In the genomic region with DNA sequence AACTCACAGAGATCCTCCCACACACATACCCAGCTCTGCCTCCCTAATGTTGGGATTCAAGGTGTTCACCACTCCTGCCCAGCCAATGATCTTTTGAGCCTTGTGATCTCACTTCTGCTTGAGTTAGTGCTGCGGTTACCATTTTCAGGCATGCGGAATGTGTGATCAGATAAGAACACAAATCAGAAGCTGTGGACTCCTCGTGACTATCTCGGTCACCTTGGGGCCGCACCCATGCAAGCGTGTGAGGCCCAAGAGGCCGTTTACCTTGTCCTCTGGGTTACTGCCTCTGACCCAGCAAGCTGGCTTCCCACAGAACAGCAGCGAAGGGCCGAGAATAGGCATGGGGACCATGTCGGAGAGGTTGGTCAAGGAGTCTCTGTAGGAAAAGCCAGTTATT, we compare ENCODE assay signal across 28 mouse cellular contexts. TPM values are rescaled to one million over a fixed set of nuclear protein-coding genes. Genes with fewer than 3 reads are reported as not detected.
A peak's percentile ranks its signal among the peaks of the same experiment; 100 is the strongest.
DNase-seq lines count a peak whose midpoint lies in the region; ATAC-seq and TF ChIP-seq lines count a peak whose summit lies in the region.
"Had no signal": no experiment of that assay in that cellular context is flagged by ENCODE, and none has a peak within 500 bp of the region (broad histone marks: within the 10 kb centered on the region; RNA-seq: fewer than 3 reads in every experiment).

No protein-coding gene starts in this region.

- no peak for TF ChIP-seq CTCF in testis, adult 2 months (IDR thresholded peaks at IDR 0.05; ENCODE audit: control insufficient read depth, insufficient read depth, insufficient replicate concordance, low read depth, low read length)
- no peak for TF ChIP-seq CTCF in intestine, postnatal 0 days (IDR thresholded peaks at IDR 0.05; ENCODE audit: low read depth)
- TF ChIP-seq CTCF in stomach, postnatal 0 days (IDR thresholded peaks at IDR 0.05; ENCODE audit: low read depth) = no peak
- TF ChIP-seq CTCF in gastrocnemius, adult 2 months (IDR thresholded peaks at IDR 0.05) = no peak

- WGBS in intestine, postnatal 0 days = 39% methylated on average over 10 of the region's 10 CpGs
- 72% methylated on average over 10 of the region's 10 CpGs for WGBS in kidney, embryonic 16.5 days
- 60% methylated on average over 10 of the region's 10 CpGs for WGBS in stomach, postnatal 0 days
- 91% methylated on average over 10 of the region's 10 CpGs for WGBS in neural tube, embryonic 15.5 days

- peaks cover 11% of the 10 kb centered on the region for H3K4me1 ChIP-seq in testis, adult 2 months (ENCODE audit: control insufficient read depth, insufficient read depth, low read length)
- H3K4me1 ChIP-seq in intestine, postnatal 0 days (replicated peaks; ENCODE audit: control insufficient read depth, insufficient read depth, low read length) = peaks cover 4% of the 10 kb centered on the region; the same call in 1 of the 2 replicates
- H3K4me1 ChIP-seq in kidney, embryonic 16.5 days (ENCODE audit: insufficient read depth, low read length) = peaks cover 14% of the 10 kb centered on the region
- H3K4me1 ChIP-seq in stomach, postnatal 0 days (replicated peaks; ENCODE audit: control insufficient read depth, insufficient read depth) = no peaks in the 10 kb centered on the region
- no peaks in the 10 kb centered on the region for H3K4me1 ChIP-seq in neural tube, embryonic 15.5 days
- H3K4me1 ChIP-seq: embryonic facial prominence, embryonic 12.5 days; hindbrain, embryonic 12.5 days; liver, embryonic 12.5 days; megakaryocyte, embryonic 14.5 days; neural tube, embryonic 13.5 days had no signal

- H3K9me3 ChIP-seq in intestine, postnatal 0 days (ENCODE audit: control insufficient read depth) = no peaks in the 10 kb centered on the region
- peaks cover 10% of the 10 kb centered on the region; the same call in 1 of the 2 replicates for H3K9me3 ChIP-seq in kidney, embryonic 16.5 days (ENCODE audit: low read length)
- H3K9me3 ChIP-seq in stomach, postnatal 0 days (ENCODE audit: control insufficient read depth, low read length) = no peaks in the 10 kb centered on the region
- 0 out of 2 replicates have a peak, but pooled peaks cover 5% of the 10 kb centered on the region for H3K9me3 ChIP-seq in neural tube, embryonic 15.5 days (replicated peaks)
- H3K9me3 ChIP-seq: liver, embryonic 12.5 days; neural tube, embryonic 13.5 days; stomach, embryonic 15.5 days had no signal

- H3K4me3 ChIP-seq in testis, adult 2 months (ENCODE audit: control insufficient read depth, low read depth, low read length) = peak overlapping the region; percentile 73
- no peak overlapping the region for H3K4me3 ChIP-seq in intestine, postnatal 0 days (ENCODE audit: low read depth, low read length)
- H3K4me3 ChIP-seq in kidney, embryonic 16.5 days (ENCODE audit: low read length) = no peak overlapping the region
- H3K4me3 ChIP-seq in stomach, postnatal 0 days (ENCODE audit: low read depth, low read length) = no peak overlapping the region
- no peak overlapping the region for H3K4me3 ChIP-seq in gastrocnemius, adult 2 months
- H3K4me3 ChIP-seq in neural tube, embryonic 15.5 days (replicated peaks) = no peak overlapping the region
- H3K4me3 ChIP-seq: embryonic facial prominence, embryonic 12.5 days; hindbrain, embryonic 12.5 days; limb, embryonic 13.5 days; liver, embryonic 12.5 days; megakaryocyte, embryonic 14.5 days; neural tube, embryonic 13.5 days; stomach, embryonic 15.5 days had no signal

- no peaks in the 10 kb centered on the region for H3K27me3 ChIP-seq in testis, adult 2 months (ENCODE audit: control insufficient read depth, insufficient read depth, low read length)
- H3K27me3 ChIP-seq in intestine, postnatal 0 days (replicated peaks; ENCODE audit: control insufficient read depth, insufficient read depth, low read length) = no peaks in the 10 kb centered on the region
- H3K27me3 ChIP-seq in kidney, embryonic 16.5 days (ENCODE audit: insufficient read depth, low read length) = no peaks in the 10 kb centered on the region
- no peaks in the 10 kb centered on the region for H3K27me3 ChIP-seq in stomach, postnatal 0 days (ENCODE audit: control insufficient read depth, insufficient read depth, low read length)
- H3K27me3 ChIP-seq in neural tube, embryonic 15.5 days (replicated peaks) = no peaks in the 10 kb centered on the region
- H3K27me3 ChIP-seq: embryonic facial prominence, embryonic 12.5 days; hindbrain, embryonic 12.5 days; limb, embryonic 13.5 days; neural tube, embryonic 13.5 days; stomach, embryonic 15.5 days had no signal

- H3K27ac ChIP-seq in testis, adult 2 months (ENCODE audit: control insufficient read depth, insufficient read depth, low read depth, low read length) = no peak overlapping the region
- H3K27ac ChIP-seq in intestine, postnatal 0 days (ENCODE audit: low read depth, low read length) = no peak overlapping the region
- peak overlapping the region; percentile 63 for H3K27ac ChIP-seq in kidney, embryonic 16.5 days (ENCODE audit: low read length)
- H3K27ac ChIP-seq in stomach, postnatal 0 days (replicated peaks) = peak overlapping the region; percentile 5; the same call in 1 of the 2 replicates
- no peak overlapping the region for H3K27ac ChIP-seq in gastrocnemius, adult 2 months
- H3K27ac ChIP-seq in neural tube, embryonic 15.5 days (replicated peaks) = no peak overlapping the region
- H3K27ac ChIP-seq: embryonic facial prominence, embryonic 12.5 days; hindbrain, embryonic 12.5 days; limb, embryonic 13.5 days; liver, embryonic 12.5 days; neural tube, embryonic 13.5 days; stomach, embryonic 15.5 days had no signal

- no peaks in the 10 kb centered on the region for H3K36me3 ChIP-seq in testis, adult 2 months (ENCODE audit: control insufficient read depth, insufficient read depth, low read length)
- H3K36me3 ChIP-seq in intestine, postnatal 0 days (ENCODE audit: control insufficient read depth, insufficient read depth) = no peaks in the 10 kb centered on the region
- no peaks in the 10 kb centered on the region for H3K36me3 ChIP-seq in kidney, embryonic 16.5 days (ENCODE audit: insufficient read depth, low read length)
- H3K36me3 ChIP-seq in stomach, postnatal 0 days (ENCODE audit: control insufficient read depth, insufficient read depth, low read length) = no peaks in the 10 kb centered on the region
- no peaks in the 10 kb centered on the region for H3K36me3 ChIP-seq in neural tube, embryonic 15.5 days
- H3K36me3 ChIP-seq: embryonic facial prominence, embryonic 12.5 days; hindbrain, embryonic 12.5 days; limb, embryonic 13.5 days; liver, embryonic 12.5 days; neural tube, embryonic 13.5 days; stomach, embryonic 15.5 days had no signal

- no peak for TF ChIP-seq POLR2A in testis, adult 2 months (IDR thresholded peaks at IDR 0.05; ENCODE audit: control insufficient read depth, low read depth, low read length)

- intact Hi-C loops in gastrocnemius, adult 2 months (cut with DNase I) = no loop called here

- peak overlapping the region; percentile 24; the same call in 1 of the 2 replicates for H3K4me2 ChIP-seq in intestine, postnatal 0 days (replicated peaks; ENCODE audit: low read depth)
- H3K4me2 ChIP-seq in kidney, embryonic 16.5 days (replicated peaks; ENCODE audit: low read depth, low read length) = no peak overlapping the region
- H3K4me2 ChIP-seq in stomach, postnatal 0 days (replicated peaks; ENCODE audit: low read depth) = no peak overlapping the region
- no peak overlapping the region for H3K4me2 ChIP-seq in neural tube, embryonic 15.5 days
- H3K4me2 ChIP-seq: embryonic facial prominence, embryonic 12.5 days; hindbrain, embryonic 12.5 days; limb, embryonic 13.5 days; liver, embryonic 12.5 days; lung, embryonic 14.5 days; neural tube, embryonic 13.5 days; stomach, embryonic 15.5 days had no signal

- DNase-seq in testis, postnatal 14 days (ENCODE audit: low spot score) = no peak
- peak; percentile 75 for DNase-seq in stomach, postnatal 0 days (ENCODE audit: low spot score)
- DNase-seq in gastrocnemius, adult 2 months = no peak
- DNase-seq: adrenal gland, adult 8-10 months; cerebellum, adult 2 months; cerebellum, postnatal 25 days; forebrain, postnatal 0 days; gastrocnemius, postnatal 36 days; lung, embryonic 14.5 days; lung, postnatal 36 days; midbrain, embryonic 14.5 days; thymus, postnatal 14 days had no signal

- H3K9ac ChIP-seq in intestine, postnatal 0 days (ENCODE audit: low read depth, low read length) = 0 out of 2 replicates have a peak overlapping the region, but pooled peaks have one; percentile 17
- H3K9ac ChIP-seq in kidney, embryonic 16.5 days (replicated peaks; ENCODE audit: low read length) = no peak overlapping the region
- H3K9ac ChIP-seq in stomach, postnatal 0 days (ENCODE audit: low read length) = no peak overlapping the region
- H3K9ac ChIP-seq in neural tube, embryonic 15.5 days (replicated peaks) = no peak overlapping the region
- H3K9ac ChIP-seq: embryonic facial prominence, embryonic 12.5 days; forebrain, postnatal 0 days; hindbrain, embryonic 12.5 days; limb, embryonic 13.5 days; liver, embryonic 12.5 days; lung, embryonic 14.5 days; neural tube, embryonic 13.5 days; stomach, embryonic 15.5 days had no signal

- peak; percentile 75 for ATAC-seq in intestine, postnatal 0 days
- ATAC-seq in kidney, embryonic 16.5 days (ENCODE audit: low FRiP score, low TSS enrichment) = peak; percentile 47; the same call in 1 of the 2 replicates
- ATAC-seq in stomach, postnatal 0 days (ENCODE audit: low FRiP score, low TSS enrichment) = peak; percentile 86
- ATAC-seq in neural tube, embryonic 15.5 days (ENCODE audit: low FRiP score) = no peak
- ATAC-seq: activated CD4-positive, CD25-positive, alpha-beta regulatory T cell, adult 4 months; forebrain, postnatal 0 days; liver, embryonic 12.5 days had no signal

- TF ChIP-seq EP300 in stomach, postnatal 0 days (optimal IDR thresholded peaks at IDR 0.05) = no peak

RNA-seq across cellular contexts. Expression of a gene that starts 9.2 kb away (rescaled TPM):
- 1.7 and 1.8 TPM in 2 replicates for polyA plus RNA-seq in testis, adult 2 months (2012; rRNA removed)
- polyA plus RNA-seq in intestine, postnatal 0 days (2015; fragmentation: Nextera tagmentation; extraction: Ambion mirVana) = 0.55 and 1.0 TPM in 2 replicates
- polyA plus RNA-seq in kidney, embryonic 16.5 days (2015; fragmentation: Nextera tagmentation; extraction: Ambion mirVana) = 23.4 and 28.2 TPM in 2 replicates
- 53.4 and 60.1 TPM in 2 replicates for polyA plus RNA-seq in stomach, postnatal 0 days (2015; fragmentation: Nextera tagmentation; extraction: Ambion mirVana)
- total RNA-seq in gastrocnemius, adult 2 months (2021) = under 1 TPM in 1 of 2 experiments, not detected in 1; 0.05 TPM
- polyA plus RNA-seq in neural tube, embryonic 15.5 days (2015; fragmentation: Nextera tagmentation; extraction: Ambion mirVana) = 1.1 and 1.5 TPM in 2 replicates
- polyA plus RNA-seq: activated CD4-positive, CD25-positive, alpha-beta regulatory T cell, adult 4 months; liver, embryonic 12.5 days had no signal

RNA-seq across cellular contexts. Expression of a gene that starts 12.6 kb away (rescaled TPM):
- polyA plus RNA-seq in testis, adult 2 months (2012; rRNA removed) = 193 and 197 TPM in 2 replicates
- 0.94 and 1.7 TPM in 2 replicates for polyA plus RNA-seq in intestine, postnatal 0 days (2015; fragmentation: Nextera tagmentation; extraction: Ambion mirVana)
- 4.3 and 5.1 TPM in 2 replicates for polyA plus RNA-seq in kidney, embryonic 16.5 days (2015; fragmentation: Nextera tagmentation; extraction: Ambion mirVana)
- 1.4 and 1.9 TPM in 2 replicates for polyA plus RNA-seq in stomach, postnatal 0 days (2015; fragmentation: Nextera tagmentation; extraction: Ambion mirVana)
- total RNA-seq in gastrocnemius, adult 2 months (2021) = not detected
- 2.0 and 2.8 TPM in 2 replicates for polyA plus RNA-seq in neural tube, embryonic 15.5 days (2015; fragmentation: Nextera tagmentation; extraction: Ambion mirVana)
- total RNA-seq: gastrocnemius, postnatal 36 days had no signal
- polyA plus RNA-seq: activated CD4-positive, CD25-positive, alpha-beta regulatory T cell, adult 4 months; C2C12 had no signal

RNA-seq across cellular contexts. Expression of a gene that starts 23.0 kb away (rescaled TPM):
- 1,087 and 1,277 TPM in 2 replicates for polyA plus RNA-seq in testis, adult 2 months (2012; rRNA removed)
- not detected in 2 replicates for polyA plus RNA-seq in intestine, postnatal 0 days (2015; fragmentation: Nextera tagmentation; extraction: Ambion mirVana)
- polyA plus RNA-seq in kidney, embryonic 16.5 days (2015; fragmentation: Nextera tagmentation; extraction: Ambion mirVana) = 0.19 and 0.37 TPM in 2 replicates
- polyA plus RNA-seq in stomach, postnatal 0 days (2015; fragmentation: Nextera tagmentation; extraction: Ambion mirVana) = 0.05 and 0.18 TPM in 2 replicates
- total RNA-seq in gastrocnemius, adult 2 months (2021) = not detected
- 0.28 and 0.42 TPM in 2 replicates for polyA plus RNA-seq in neural tube, embryonic 15.5 days (2015; fragmentation: Nextera tagmentation; extraction: Ambion mirVana)
- total RNA-seq: adrenal gland, adult 8-10 months; gastrocnemius, postnatal 36 days had no signal
- polyA plus RNA-seq: activated CD4-positive, CD25-positive, alpha-beta regulatory T cell, adult 4 months; C2C12; forebrain, embryonic 11.5 days; heart, embryonic 14.5 days; liver, embryonic 12.5 days; spleen, adult 2 months had no signal

RNA-seq across cellular contexts. Expression of a gene that starts 35.0 kb away (rescaled TPM):
- 3.4 and 5.1 TPM in 2 replicates for polyA plus RNA-seq in testis, adult 2 months (2012; rRNA removed)
- 1.2 and 1.4 TPM in 2 replicates for polyA plus RNA-seq in intestine, postnatal 0 days (2015; fragmentation: Nextera tagmentation; extraction: Ambion mirVana)
- polyA plus RNA-seq in kidney, embryonic 16.5 days (2015; fragmentation: Nextera tagmentation; extraction: Ambion mirVana) = 10.2 and 10.3 TPM in 2 replicates
- 1.8 and 2.0 TPM in 2 replicates for polyA plus RNA-seq in stomach, postnatal 0 days (2015; fragmentation: Nextera tagmentation; extraction: Ambion mirVana)
- total RNA-seq in gastrocnemius, adult 2 months (2021) = 1 to 10 TPM; 1.2 to 3.0 TPM
- 12.8 and 14.7 TPM in 2 replicates for polyA plus RNA-seq in neural tube, embryonic 15.5 days (2015; fragmentation: Nextera tagmentation; extraction: Ambion mirVana)
- polyA plus RNA-seq: activated CD4-positive, CD25-positive, alpha-beta regulatory T cell, adult 4 months had no signal

RNA-seq across cellular contexts. Expression of a gene that starts 40.1 kb away (rescaled TPM):
- polyA plus RNA-seq in testis, adult 2 months (2012; rRNA removed) = 5.1 and 5.4 TPM in 2 replicates
- polyA plus RNA-seq in intestine, postnatal 0 days (2015; fragmentation: Nextera tagmentation; extraction: Ambion mirVana) = 1.2 and 1.8 TPM in 2 replicates
- 4.3 and 6.1 TPM in 2 replicates for polyA plus RNA-seq in kidney, embryonic 16.5 days (2015; fragmentation: Nextera tagmentation; extraction: Ambion mirVana)
- polyA plus RNA-seq in stomach, postnatal 0 days (2015; fragmentation: Nextera tagmentation; extraction: Ambion mirVana) = 3.4 and 3.8 TPM in 2 replicates
- total RNA-seq in gastrocnemius, adult 2 months (2021) = 1 to 10 TPM; 2.9 to 4.1 TPM
- 9.4 and 10.4 TPM in 2 replicates for polyA plus RNA-seq in neural tube, embryonic 15.5 days (2015; fragmentation: Nextera tagmentation; extraction: Ambion mirVana)

Comparison
In these comparisons a context has a peak if more than half of its experiments do, and no peak if none do; other contexts are left out.
1. H3K27ac ChIP-seq: peak in kidney, embryonic 16.5 days (single experiment) and stomach, postnatal 0 days (single experiment); none in testis, adult 2 months (single experiment), intestine, postnatal 0 days (single experiment), gastrocnemius, adult 2 months (single experiment) and neural tube, embryonic 15.5 days (single experiment).
2. RNA of a gene that starts 12.6 kb away (polyA plus RNA-seq): 193 to 197 TPM in testis, adult 2 months; 4.3 to 5.1 TPM in kidney, embryonic 16.5 days, 2.0 to 2.8 TPM in neural tube, embryonic 15.5 days, 1.4 to 1.9 TPM in stomach, postnatal 0 days and 0.94 to 1.7 TPM in intestine, postnatal 0 days; every median in the first group is over 10 times any median in the second.
3. RNA of a gene that starts 23.0 kb away (polyA plus RNA-seq): 1,087 to 1,277 TPM in testis, adult 2 months; 0.28 to 0.42 TPM in neural tube, embryonic 15.5 days, 0.19 to 0.37 TPM in kidney, embryonic 16.5 days, 0.05 to 0.18 TPM in stomach, postnatal 0 days and not detected in intestine, postnatal 0 days; every median in the first group is over 100 times any median in the second.